Mouse (Mus musculus): ENCODE results near the gene Dlx3. TPM values are rescaled to one million over a fixed set of nuclear protein-coding genes. Genes with fewer than 3 reads are reported as not detected.

Dlx3 gene
- total RNA-seq, 2 experiments from 2014 or later, result not detected

GRCm38 (mm10) chr11:95121161-95122099 lies 1.5 kb downstream of the Dlx3 start:
- no peak for DNase-seq (ENCODE audit: low spot score in 2 of 2)

- no peak for DNase-seq (ENCODE audit: low spot score in 2 of 2)
These were observed 2.2 kb downstream of the Dlx3 start for GRCm38 (mm10) chr11:95122100-95122489.

- no peak for DNase-seq (ENCODE audit: low spot score in 2 of 2)
These were observed 5.5 kb downstream of the Dlx3 start for GRCm38 (mm10) chr11:95125366-95125948.

- DNase-seq (ENCODE audit: low spot score in 2 of 2), result no peak
These were observed 6.6 kb downstream of the Dlx3 start for GRCm38 (mm10) chr11:95126272-95127245.

GRCm38 (mm10) chr11:95128359-95128758 lies 8.4 kb downstream of the Dlx3 start:
- no peak for DNase-seq (ENCODE audit: low spot score in 2 of 2)

GRCm38 (mm10) chr11:95130668-95131252 lies 10.8 kb downstream of the Dlx3 start:
- no peak for DNase-seq (ENCODE audit: low spot score in 2 of 2)

GRCm38 (mm10) chr11:95133321-95133720 lies 13.4 kb downstream of the Dlx3 start:
- DNase-seq (ENCODE audit: low spot score in 2 of 2), result no peak

GRCm38 (mm10) chr11:95137281-95137680 lies 17.4 kb downstream of the Dlx3 start:
- DNase-seq (ENCODE audit: low spot score in 2 of 2), result no peak

GRCm38 (mm10) chr11:95139871-95140270 lies 20.0 kb downstream of the Dlx3 start:
- DNase-seq (ENCODE audit: low spot score in 2 of 2), result no peak

GRCm38 (mm10) chr11:95142258-95142657 lies 22.3 kb downstream of the Dlx3 start:
- DNase-seq (ENCODE audit: low spot score in 2 of 2), result no peak

GRCm38 (mm10) chr11:95142980-95143575 lies 23.2 kb downstream of the Dlx3 start:
- no peak for DNase-seq (ENCODE audit: low spot score in 2 of 2)

GRCm38 (mm10) chr11:95143663-95144062 lies 23.7 kb downstream of the Dlx3 start:
- DNase-seq (ENCODE audit: low spot score in 2 of 2), result no peak

GRCm38 (mm10) chr11:95144091-95144945 lies 24.4 kb downstream of the Dlx3 start:
- DNase-seq (ENCODE audit: low spot score in 2 of 2), result no peak

GRCm38 (mm10) chr11:95144946-95145483 lies 25.1 kb downstream of the Dlx3 start:
- DNase-seq (ENCODE audit: low spot score in 2 of 2), result no peak

- no peak for DNase-seq (ENCODE audit: low spot score in 2 of 2)
These were observed 26.0 kb downstream of the Dlx3 start, which contains the start of gene Dlx4 for GRCm38 (mm10) chr11:95145851-95146403. TSS of gene Dlx4 (minus strand) at chr11:95146263.

- no peak for DNase-seq (ENCODE audit: low spot score in 2 of 2)
These were observed 28.8 kb downstream of the Dlx3 start for GRCm38 (mm10) chr11:95148754-95149153.

- DNase-seq (ENCODE audit: low spot score in 2 of 2), result no peak
These were observed 29.7 kb downstream of the Dlx3 start for GRCm38 (mm10) chr11:95149462-95150268.

Measured in layer of hippocampus, postnatal 14 days (tissue).